Mouse (Mus musculus): ENCODE results near the gene Lmx1a.

Gene Lmx1a

GRCm38 (mm10) chr1:167877931-167878330, 188.9 kb downstream of the Lmx1a start:
- in situ Hi-C loops (cut with MboI; ENCODE audit: unreplicated experiment in 2 of 2) = no loop called here

GRCm38 (mm10) chr1:167878354-167878753, 189.3 kb downstream of the Lmx1a start:
- in situ Hi-C loops (cut with MboI; ENCODE audit: unreplicated experiment in 2 of 2) = no loop called here

- in situ Hi-C loops (cut with MboI; ENCODE audit: unreplicated experiment in 2 of 2) = no loop called here
Measured at GRCm38 (mm10) chr1:167885776-167886175, 196.7 kb downstream of the Lmx1a start.

GRCm38 (mm10) chr1:167888120-167888519, 199.1 kb downstream of the Lmx1a start:
- in situ Hi-C loops (cut with MboI; ENCODE audit: unreplicated experiment in 2 of 2) = no loop called here

GRCm38 (mm10) chr1:167888816-167889215, 199.8 kb downstream of the Lmx1a start:
- in situ Hi-C loops (cut with MboI; ENCODE audit: unreplicated experiment in 2 of 2) = no loop called here

- in situ Hi-C loops (cut with MboI; ENCODE audit: unreplicated experiment in 2 of 2) = no loop called here
Measured at GRCm38 (mm10) chr1:167896234-167896633, 207.2 kb downstream of the Lmx1a start.

Data from v-Abl transformed pro-B cells (cell line).